Mouse (Mus musculus): ENCODE results near the gene Vps13d. TPM values are rescaled to one million over a fixed set of nuclear protein-coding genes. Genes with fewer than 3 reads are reported as not detected.

Vps13d gene
- polyA plus RNA-seq, 1 experiment = 71.8 TPM

- TF ChIP-seq CTCF (IDR thresholded peaks at IDR 0.05; ENCODE audit: insufficient read depth, low read depth, low read length) (no peak), POLR2A (IDR thresholded peaks at IDR 0.05; ENCODE audit: insufficient read depth, low read depth, low read length) (no peak)
- H3K4me3 ChIP-seq (ENCODE audit: insufficient read depth, low read depth, low read length) = no peak overlapping the region
- no peaks in the 10 kb centered on the region for H3K4me1 ChIP-seq (ENCODE audit: control insufficient read depth, insufficient read depth, low read length)
- 88% methylated on average over 2 of the region's 2 CpGs for WGBS
- H3K27ac ChIP-seq (ENCODE audit: insufficient read depth, low read depth, low read length) = no peak overlapping the region
These were observed 135.9 kb downstream of the Vps13d start for GRCm38 (mm10) chr4:145058749-145059442.

GRCm38 (mm10) chr4:145056346-145056745 is 138.5 kb downstream of the Vps13d start:
- Histone ChIP-seq H3K4me3 (ENCODE audit: insufficient read depth, low read depth, low read length) (no peak overlapping the region), H3K4me1 (ENCODE audit: control insufficient read depth, insufficient read depth, low read length) (no peaks in the 10 kb centered on the region), H3K27ac (ENCODE audit: insufficient read depth, low read depth, low read length) (no peak overlapping the region)
- TF ChIP-seq CTCF (IDR thresholded peaks at IDR 0.05; ENCODE audit: insufficient read depth, low read depth, low read length) = no peak
- 95% methylated on average over 3 of the region's 3 CpGs for WGBS

- no peak for TF ChIP-seq CTCF (IDR thresholded peaks at IDR 0.05; ENCODE audit: insufficient read depth, low read depth, low read length)
- no peak for TF ChIP-seq POLR2A (IDR thresholded peaks at IDR 0.05; ENCODE audit: insufficient read depth, low read depth, low read length)
- WGBS = 88% methylated on average over 3 of the region's 3 CpGs
- Histone ChIP-seq H3K4me1 (ENCODE audit: control insufficient read depth, insufficient read depth, low read length) (no peaks in the 10 kb centered on the region), H3K4me3 (ENCODE audit: insufficient read depth, low read depth, low read length) (no peak overlapping the region), H3K27ac (ENCODE audit: insufficient read depth, low read depth, low read length) (no peak overlapping the region)
These were observed 139.0 kb downstream of the Vps13d start for GRCm38 (mm10) chr4:145055792-145056191.

DNA sequence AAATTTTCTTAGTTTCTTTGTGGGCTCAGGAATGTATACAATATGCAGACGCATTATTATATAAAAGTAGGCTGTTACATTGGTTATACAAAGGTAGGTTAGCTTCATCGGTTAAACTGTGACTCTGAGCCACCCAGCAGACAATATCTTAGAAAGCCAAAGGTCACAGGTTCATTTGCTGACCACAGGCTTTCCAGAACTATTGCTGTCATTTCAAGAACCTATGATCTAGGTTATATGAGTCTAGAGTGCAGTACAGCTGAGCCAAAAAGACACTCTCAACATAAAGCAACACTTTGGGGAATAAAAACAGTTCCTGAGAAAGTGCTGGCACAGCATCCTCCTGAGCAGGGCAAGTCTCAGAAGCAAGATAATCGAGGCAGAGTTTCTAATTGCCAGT is 140.4 kb downstream of the Vps13d start:
- Histone ChIP-seq H3K27ac (ENCODE audit: insufficient read depth, low read depth, low read length) (no peak overlapping the region), H3K4me1 (ENCODE audit: control insufficient read depth, insufficient read depth, low read length) (no peaks in the 10 kb centered on the region), H3K4me3 (ENCODE audit: insufficient read depth, low read depth, low read length) (no peak overlapping the region)
- TF ChIP-seq CTCF (IDR thresholded peaks at IDR 0.05; ENCODE audit: insufficient read depth, low read depth, low read length) (no peak), POLR2A (IDR thresholded peaks at IDR 0.05; ENCODE audit: insufficient read depth, low read depth, low read length) (no peak)
- 65% methylated on average over 3 of the region's 3 CpGs for WGBS

- Histone ChIP-seq H3K27ac (ENCODE audit: insufficient read depth, low read depth, low read length) (no peak overlapping the region), H3K4me3 (ENCODE audit: insufficient read depth, low read depth, low read length) (no peak overlapping the region), H3K4me1 (ENCODE audit: control insufficient read depth, insufficient read depth, low read length) (no peaks in the 10 kb centered on the region)
- WGBS = 96% methylated on average over 1 of the region's 1 CpGs
- TF ChIP-seq POLR2A (IDR thresholded peaks at IDR 0.05; ENCODE audit: insufficient read depth, low read depth, low read length) = no peak
- TF ChIP-seq CTCF (IDR thresholded peaks at IDR 0.05; ENCODE audit: insufficient read depth, low read depth, low read length) = no peak
These were observed 142.1 kb downstream of the Vps13d start for GRCm38 (mm10) chr4:145052697-145053096.

DNA sequence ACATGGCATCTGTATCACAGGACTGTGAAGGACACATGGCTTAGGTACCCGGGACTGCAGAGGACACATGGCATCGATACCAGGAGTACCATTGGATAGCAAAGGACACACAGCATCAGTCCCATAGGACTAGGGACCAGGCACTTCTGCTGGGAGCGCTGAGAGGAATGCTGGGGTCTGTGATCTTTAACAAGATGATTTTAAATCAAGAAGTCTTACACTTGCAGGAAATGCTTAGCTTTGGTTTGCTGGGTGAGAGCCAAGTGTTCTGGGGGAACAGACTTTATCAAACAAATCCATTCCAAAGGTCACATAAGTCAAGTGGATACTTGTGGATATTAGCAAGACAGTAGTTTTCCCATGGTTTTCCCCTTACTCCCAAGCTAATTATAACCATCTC is 142.5 kb downstream of the Vps13d start:
- no peak overlapping the region for H3K27ac ChIP-seq (ENCODE audit: insufficient read depth, low read depth, low read length)
- no peak for TF ChIP-seq CTCF (IDR thresholded peaks at IDR 0.05; ENCODE audit: insufficient read depth, low read depth, low read length)
- TF ChIP-seq POLR2A (IDR thresholded peaks at IDR 0.05; ENCODE audit: insufficient read depth, low read depth, low read length) = no peak

GRCm38 (mm10) chr4:145051209-145051969 is 143.4 kb downstream of the Vps13d start:
- TF ChIP-seq POLR2A (IDR thresholded peaks at IDR 0.05; ENCODE audit: insufficient read depth, low read depth, low read length) (no peak), CTCF (IDR thresholded peaks at IDR 0.05; ENCODE audit: insufficient read depth, low read depth, low read length) (no peak)
- Histone ChIP-seq H3K4me1 (ENCODE audit: control insufficient read depth, insufficient read depth, low read length) (no peaks in the 10 kb centered on the region), H3K4me3 (ENCODE audit: insufficient read depth, low read depth, low read length) (no peak overlapping the region), H3K27ac (ENCODE audit: insufficient read depth, low read depth, low read length) (no peak overlapping the region)
- 68% methylated on average over 4 of the region's 4 CpGs for WGBS

More for the DNA sequence above, 142.5 kb downstream of the Vps13d start:
- 95% methylated on average over 3 of the region's 3 CpGs for WGBS
- H3K4me3 ChIP-seq (ENCODE audit: insufficient read depth, low read depth, low read length) = no peak overlapping the region
- no peaks in the 10 kb centered on the region for H3K4me1 ChIP-seq (ENCODE audit: control insufficient read depth, insufficient read depth, low read length)

DNA sequence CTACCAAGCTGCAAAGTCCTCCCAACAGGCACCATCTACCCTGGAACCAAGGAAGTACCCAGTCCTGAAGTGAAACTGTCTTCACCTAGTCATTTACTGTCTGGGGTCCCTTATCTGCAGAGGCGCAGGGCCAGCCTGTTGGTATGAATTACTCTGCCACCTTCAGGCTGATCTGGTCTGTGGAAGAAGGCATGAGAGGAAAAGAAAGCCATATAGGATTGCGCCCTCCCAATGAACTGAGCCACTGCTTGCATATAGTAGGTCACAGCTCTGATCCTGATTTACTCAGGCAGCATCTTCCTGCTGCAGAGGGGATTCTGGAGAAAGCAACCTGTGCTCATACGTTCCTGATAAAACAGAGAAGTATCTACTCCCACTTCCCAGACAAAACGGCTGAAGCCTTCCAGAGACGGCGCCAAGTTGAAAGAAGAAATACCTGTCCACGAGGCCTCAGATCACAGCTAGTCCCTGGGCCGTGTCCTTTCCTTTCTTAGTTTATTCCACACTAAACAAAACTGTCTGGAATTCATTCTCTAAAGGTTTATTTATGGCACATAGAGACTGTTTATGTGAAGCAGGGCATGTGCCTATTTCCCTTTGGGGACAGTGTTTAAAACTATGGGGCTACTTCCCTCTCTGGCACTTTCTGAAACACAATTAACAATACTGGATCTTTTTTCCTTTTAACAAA is 144.1 kb downstream of the Vps13d start:
- TF ChIP-seq POLR2A (IDR thresholded peaks at IDR 0.05; ENCODE audit: insufficient read depth, low read depth, low read length) (no peak), CTCF (IDR thresholded peaks at IDR 0.05; ENCODE audit: insufficient read depth, low read depth, low read length) (no peak)
- WGBS = 51% methylated on average over 8 of the region's 8 CpGs
- Histone ChIP-seq H3K4me3 (ENCODE audit: insufficient read depth, low read depth, low read length) (no peak overlapping the region), H3K27ac (ENCODE audit: insufficient read depth, low read depth, low read length) (no peak overlapping the region), H3K4me1 (ENCODE audit: control insufficient read depth, insufficient read depth, low read length) (no peaks in the 10 kb centered on the region)

GRCm38 (mm10) chr4:145047964-145048363 is 146.8 kb downstream of the Vps13d start:
- H3K4me3 ChIP-seq (ENCODE audit: insufficient read depth, low read depth, low read length) = no peak overlapping the region
- TF ChIP-seq CTCF (IDR thresholded peaks at IDR 0.05; ENCODE audit: insufficient read depth, low read depth, low read length) = no peak
- TF ChIP-seq POLR2A (IDR thresholded peaks at IDR 0.05; ENCODE audit: insufficient read depth, low read depth, low read length) = no peak
- H3K27ac ChIP-seq (ENCODE audit: insufficient read depth, low read depth, low read length) = no peak overlapping the region
- H3K4me1 ChIP-seq (ENCODE audit: control insufficient read depth, insufficient read depth, low read length) = no peaks in the 10 kb centered on the region
- WGBS = 82% methylated on average over 5 of the region's 5 CpGs
